Comparison of ENCODE assay signal across 8 mouse cellular contexts in the genomic region with DNA sequence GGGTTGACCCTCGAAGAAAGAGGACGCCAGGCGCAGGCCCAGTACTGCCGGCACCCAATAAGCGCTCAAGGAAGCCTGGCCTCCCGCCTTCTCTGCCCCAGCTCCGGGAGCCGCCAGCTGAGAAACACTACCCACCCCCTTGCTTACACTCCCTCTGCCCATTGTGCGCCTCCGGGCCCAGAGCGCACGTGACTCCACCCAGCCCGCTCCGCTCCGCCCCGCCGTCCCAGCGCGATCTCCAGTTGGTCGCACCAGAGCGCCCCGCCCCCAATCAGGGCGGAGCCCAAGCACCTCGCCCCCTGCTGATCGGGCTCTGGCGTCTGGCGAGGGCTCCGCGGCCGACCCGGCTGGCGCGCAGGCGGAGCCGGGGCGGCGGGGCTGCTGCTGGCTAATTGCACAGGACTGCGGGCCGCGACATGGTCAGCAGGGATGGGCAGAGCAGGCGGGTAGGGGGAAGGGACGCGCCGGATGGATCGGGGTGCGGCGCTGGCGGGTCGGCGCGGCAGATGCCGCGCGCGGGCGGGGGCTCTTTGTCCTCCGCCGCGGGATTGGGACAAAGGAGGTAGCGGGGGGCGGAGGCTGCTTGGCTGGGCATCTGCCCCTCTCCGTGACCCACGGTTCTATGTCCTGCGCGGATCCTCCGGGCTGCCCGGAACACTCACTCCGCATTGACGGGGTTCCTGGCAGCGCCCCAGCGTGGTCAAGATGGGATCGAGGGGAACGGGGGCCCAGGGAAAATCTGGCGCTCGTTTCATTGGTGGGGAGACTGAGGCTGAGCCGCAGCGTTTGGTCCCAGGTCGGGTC. TPM values are rescaled to one million over a fixed set of nuclear protein-coding genes. Genes with fewer than 3 reads are reported as not detected.
DNase-seq lines count a peak whose midpoint lies in the region; ATAC-seq and TF ChIP-seq lines count a peak whose summit lies in the region.

A gene (minus strand): TSS at position 129 of the 804 bp plus-strand sequence.

- TF ChIP-seq CTCF in CH12.LX (conservative IDR thresholded peaks at IDR 0.05 in 1 of 2, IDR thresholded peaks at IDR 0.05 in 1 of 2; ENCODE audit: low read depth in 2 of 2, low read length in 2 of 2), result peak in 1 of 2 experiments; percentile 32; a peak in 2 of 4 replicates

- H3K4me3 ChIP-seq in CH12.LX (replicated peaks in 1 of 3; ENCODE audit: low read depth in 2 of 3, low read length in 2 of 3, poor library complexity in 1 of 3), result peak within 1 kb of the TSS; percentile 70 to 74 (median 70)
- H3K4me3 ChIP-seq in forebrain, embryonic 11.5 days (ENCODE audit: low read depth, low read length), result peak within 1 kb of the TSS; percentile 75
- H3K4me3 ChIP-seq in heart, embryonic 16.5 days (ENCODE audit: low read length), result peak within 1 kb of the TSS; percentile 77
- peak within 1 kb of the TSS; percentile 64 for H3K4me3 ChIP-seq in liver, embryonic 15.5 days (replicated peaks)
- H3K4me3 ChIP-seq in neural tube, embryonic 12.5 days, result peak within 1 kb of the TSS; percentile 77

- dilution Hi-C loops in CH12.LX (cut with MboI; ENCODE audit: extremely low pct_ligation_motif_present, extremely low pct_unique_long_range_greater_than_20kb, low sequenced_read_pairs), result no loop called here

- H3K27ac ChIP-seq in CH12.LX (ENCODE audit: insufficient read depth, low read depth), result no peak within 1 kb of the TSS
- peak within 1 kb of the TSS; percentile 95 for H3K27ac ChIP-seq in forebrain, embryonic 11.5 days (ENCODE audit: low read depth, low read length)
- peak within 1 kb of the TSS; percentile 91 for H3K27ac ChIP-seq in heart, embryonic 16.5 days (ENCODE audit: low read length)
- 0 out of 2 replicates have a peak within 1 kb of the TSS, but pooled peaks have one; percentile 33 for H3K27ac ChIP-seq in liver, embryonic 15.5 days (replicated peaks)
- H3K27ac ChIP-seq in neural tube, embryonic 12.5 days, result peak within 1 kb of the TSS; percentile 97

- in situ Hi-C loops in CH12.LX (cut with MboI; ENCODE audit: low pct_ligation_motif_present, low pct_unique_long_range_greater_than_20kb, low sequenced_read_pairs), result loop anchor here (5.0 kb wide), 1 partner anchor 36 kb away; no protein-coding TSS in a partner anchor

- peak; percentile 99 for DNase-seq in CH12.LX (ENCODE audit: extremely low read depth)
- DNase-seq in c-Kit-positive CD71-positive TER-119-negative erythroid progenitor cells, embryonic 14.5 days (ENCODE audit: low read depth), result peak; percentile 92
- peak; percentile 100 for DNase-seq in forebrain, embryonic 11.5 days (ENCODE audit: low spot score)
- DNase-seq in kidney, postnatal 36 days, result peak; percentile 99
- peak; percentile 94 for DNase-seq in telencephalon, adult 2 months (ENCODE audit: low read depth, low spot score)

- peak within 1 kb of the TSS; percentile 64 for H3K9ac ChIP-seq in CH12.LX (ENCODE audit: insufficient read depth, low read depth)
- peak within 1 kb of the TSS; percentile 96 for H3K9ac ChIP-seq in forebrain, embryonic 11.5 days (ENCODE audit: low read length)
- H3K9ac ChIP-seq in heart, embryonic 16.5 days (ENCODE audit: low read length), result peak within 1 kb of the TSS; percentile 92
- H3K9ac ChIP-seq in liver, embryonic 15.5 days, result peak within 1 kb of the TSS; percentile 42
- H3K9ac ChIP-seq in neural tube, embryonic 12.5 days, result peak within 1 kb of the TSS; percentile 96

- TF ChIP-seq EP300 in CH12.LX (IDR thresholded peaks at IDR 0.05; ENCODE audit: low read length), result 0 out of 2 replicates have a peak, but pooled peaks have one; percentile 45

- H3K9me3 ChIP-seq in CH12.LX (replicated peaks; ENCODE audit: low read length), result no peaks in the 10 kb centered on the region
- H3K9me3 ChIP-seq in forebrain, embryonic 11.5 days (ENCODE audit: control insufficient read depth, low read length), result no peaks in the 10 kb centered on the region
- no peaks in the 10 kb centered on the region for H3K9me3 ChIP-seq in heart, embryonic 16.5 days (replicated peaks; ENCODE audit: control insufficient read depth, low read length)
- H3K9me3 ChIP-seq in liver, embryonic 15.5 days (replicated peaks), result no peaks in the 10 kb centered on the region
- H3K9me3 ChIP-seq in neural tube, embryonic 12.5 days, result no peaks in the 10 kb centered on the region

- H3K4me1 ChIP-seq in CH12.LX (ENCODE audit: control insufficient read depth in 1 of 2, insufficient read depth in 2 of 2), result peaks cover 49 to 85% of the 10 kb centered on the region in 2 experiments
- peaks cover 23% of the 10 kb centered on the region for H3K4me1 ChIP-seq in forebrain, embryonic 11.5 days (replicated peaks; ENCODE audit: control insufficient read depth, insufficient read depth, low read length)
- H3K4me1 ChIP-seq in heart, embryonic 16.5 days (ENCODE audit: control insufficient read depth, insufficient read depth, low read length), result peaks cover 57% of the 10 kb centered on the region
- H3K4me1 ChIP-seq in liver, embryonic 15.5 days (replicated peaks), result peaks cover 29% of the 10 kb centered on the region
- peaks cover 62% of the 10 kb centered on the region for H3K4me1 ChIP-seq in neural tube, embryonic 12.5 days

- no peak; the same call in none of the 2 replicates for TF ChIP-seq RAD21 in CH12.LX (IDR thresholded peaks at IDR 0.05; ENCODE audit: low read depth, low read length)

- under 1% methylated on average over 78 of the region's 78 CpGs for WGBS in forebrain, embryonic 11.5 days
- under 1% methylated on average over 74 of the region's 78 CpGs for WGBS in heart, embryonic 16.5 days
- under 1% methylated on average over 77 of the region's 78 CpGs for WGBS in liver, embryonic 15.5 days (ENCODE audit: insufficient replicate concordance)
- under 1% methylated on average over 77 of the region's 78 CpGs for WGBS in neural tube, embryonic 12.5 days

- ATAC-seq in forebrain, embryonic 11.5 days (replicated peaks; ENCODE audit: low FRiP score), result peak; percentile 97
- peak; percentile 95 for ATAC-seq in heart, embryonic 16.5 days (replicated peaks; ENCODE audit: extremely low read depth, insufficient read depth, low FRiP score)
- peak; percentile 91 for ATAC-seq in liver, embryonic 15.5 days (ENCODE audit: insufficient read depth)
- ATAC-seq in neural tube, embryonic 12.5 days (ENCODE audit: low FRiP score, low read depth), result peak; percentile 97

- peaks cover 0 to 20% of the 10 kb centered on the region in 2 experiments for H3K36me3 ChIP-seq in CH12.LX (replicated peaks in 1 of 2; ENCODE audit: control insufficient read depth in 1 of 2, insufficient read depth in 1 of 2, low read length in 1 of 2)
- no peaks in the 10 kb centered on the region for H3K36me3 ChIP-seq in forebrain, embryonic 11.5 days (ENCODE audit: control insufficient read depth, insufficient read depth, low read length)
- H3K36me3 ChIP-seq in heart, embryonic 16.5 days (ENCODE audit: control insufficient read depth, insufficient read depth), result no peaks in the 10 kb centered on the region
- H3K36me3 ChIP-seq in liver, embryonic 15.5 days (replicated peaks), result no peaks in the 10 kb centered on the region
- peaks cover 2% of the 10 kb centered on the region; the same call in 1 of the 2 replicates for H3K36me3 ChIP-seq in neural tube, embryonic 12.5 days

- peak; percentile 91 for TF ChIP-seq POLR2A in CH12.LX (IDR thresholded peaks at IDR 0.05; ENCODE audit: low read depth, low read length)

- H3K79me2 ChIP-seq in CH12.LX (replicated peaks; ENCODE audit: control insufficient read depth, extremely low read depth, insufficient read depth, poor library complexity, severe bottlenecking), result peaks cover under 1% of the 10 kb centered on the region

- peak within 1 kb of the TSS; percentile 49 for H3K4me2 ChIP-seq in CH12.LX (ENCODE audit: insufficient read depth, low read depth, poor library complexity, severe bottlenecking)
- peak within 1 kb of the TSS; percentile 78 for H3K4me2 ChIP-seq in forebrain, embryonic 11.5 days (ENCODE audit: low read depth, low read length, severe bottlenecking)
- peak within 1 kb of the TSS; percentile 88 for H3K4me2 ChIP-seq in heart, embryonic 16.5 days (ENCODE audit: low read depth, low read length)
- peak within 1 kb of the TSS; percentile 93 for H3K4me2 ChIP-seq in liver, embryonic 15.5 days
- H3K4me2 ChIP-seq in neural tube, embryonic 12.5 days (replicated peaks), result peak within 1 kb of the TSS; percentile 72

- H3K27me3 ChIP-seq in CH12.LX (replicated peaks), result no peaks in the 10 kb centered on the region
- no peaks in the 10 kb centered on the region for H3K27me3 ChIP-seq in forebrain, embryonic 11.5 days (ENCODE audit: control insufficient read depth, insufficient read depth, low read length)
- no peaks in the 10 kb centered on the region for H3K27me3 ChIP-seq in heart, embryonic 16.5 days (ENCODE audit: control insufficient read depth, insufficient read depth, low read length)
- peaks cover 60% of the 10 kb centered on the region for H3K27me3 ChIP-seq in liver, embryonic 15.5 days
- no peaks in the 10 kb centered on the region for H3K27me3 ChIP-seq in neural tube, embryonic 12.5 days (replicated peaks)

TF ChIP-seq in CH12.LX, 34 proteins besides CTCF, POLR2A, EP300 and RAD21 (continues in another document):
- TF ChIP-seq ELF1 (IDR thresholded peaks at IDR 0.05; ENCODE audit: low read depth, low read length) (peak; percentile 67), IRF4 (IDR thresholded peaks at IDR 0.05; ENCODE audit: low read depth, low read length) (peak; percentile 58), GABPA (IDR thresholded peaks at IDR 0.05; ENCODE audit: insufficient replicate concordance, low read depth, low read length) (no peak), TCF12 (IDR thresholded peaks at IDR 0.05; ENCODE audit: low read depth, low read length) (peak; percentile 91), CHD1 (IDR thresholded peaks at IDR 0.05; ENCODE audit: low read depth, low read length) (no peak; the same call in 1 of the 2 replicates), MEF2A (IDR thresholded peaks at IDR 0.05; ENCODE audit: borderline replicate concordance, low read depth, low read length) (peak; percentile 67; the same call in 1 of the 2 replicates), POLR2AphosphoS2 (IDR thresholded peaks at IDR 0.05; ENCODE audit: low read depth, low read length) (peak; percentile 80), CHD2 (IDR thresholded peaks at IDR 0.05; ENCODE audit: low read length) (no peak; the same call in 1 of the 2 replicates), NELFE (IDR thresholded peaks at IDR 0.05; ENCODE audit: low read depth, low read length) (peak; percentile 89), USF1 (IDR thresholded peaks at IDR 0.05; ENCODE audit: low read depth, low read length) (peak; percentile 96), JUND (conservative IDR thresholded peaks at IDR 0.05; ENCODE audit: low read depth, low read length) (no peak), JUN (IDR thresholded peaks at IDR 0.05; ENCODE audit: insufficient read depth, low read depth, low read length) (no peak)

RNA-seq across cellular contexts. Expression of the gene that starts here (rescaled TPM):
- total RNA-seq in CH12.LX (2012; rRNA removed) (91.2 and 97.5 TPM in 2 replicates), CH12.LX (2014; rRNA removed) (151 and 154 TPM in 2 replicates)
- 161 and 178 TPM in 2 replicates for polyA plus RNA-seq in CH12.LX (2012; ENCODE audit: insufficient read length, low read depth)
- 52.0 and 57.4 TPM in 2 replicates for polyA plus RNA-seq in forebrain, embryonic 11.5 days (2014; fragmentation: Nextera tagmentation; extraction: Ambion mirVana)
- 76.6 and 78.7 TPM in 2 replicates for polyA plus RNA-seq in heart, embryonic 16.5 days (2015; fragmentation: Nextera tagmentation; extraction: Ambion mirVana)
- 39.3 and 44.5 TPM in 2 replicates for polyA plus RNA-seq in liver, embryonic 15.5 days (2015; fragmentation: Nextera tagmentation; extraction: Ambion mirVana)
- polyA plus RNA-seq in neural tube, embryonic 12.5 days (2016; fragmentation: Nextera tagmentation; extraction: Ambion mirVana), result 47.7 and 52.1 TPM in 2 replicates

Comparison
In these comparisons a context has a peak if more than half of its experiments do, and no peak if none do; other contexts are left out.
1. H3K9ac ChIP-seq: peak in every context shown above with its lines; median percentile 96 in forebrain, embryonic 11.5 days; 96 in neural tube, embryonic 12.5 days; 92 in heart, embryonic 16.5 days; 64 in CH12.LX; 42 in liver, embryonic 15.5 days.